Mouse (Mus musculus): ENCODE measurements around the gene Tbata. TPM values are rescaled to one million over a fixed set of nuclear protein-coding genes. Genes with fewer than 3 reads are reported as not detected.

The Tbata gene
- polyA plus RNA-seq, 1 experiment from 2014 or later: 7.5 TPM

DNA sequence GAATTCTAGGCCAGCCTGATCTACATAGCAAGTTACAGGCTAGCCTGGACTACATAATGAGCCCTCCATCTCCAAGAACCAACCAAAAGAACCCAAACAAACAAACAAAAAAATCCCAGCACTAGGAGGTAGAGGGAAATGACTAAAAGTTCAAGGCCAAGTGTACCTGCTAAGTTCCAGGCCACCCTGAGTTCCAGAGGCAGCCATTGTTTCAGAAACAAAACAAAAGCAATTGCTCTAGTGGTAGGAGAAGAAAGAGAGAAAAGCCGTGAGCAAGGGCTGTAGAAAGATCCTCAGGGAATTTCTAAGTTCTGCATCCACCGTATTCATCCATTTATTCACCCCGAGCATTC is 26.0 kb upstream of the Tbata start:
- no peaks in the 10 kb centered on the region for H3K27me3 ChIP-seq (ENCODE audit: control insufficient read depth, insufficient read depth, low read depth, low read length)
- H3K36me3 ChIP-seq (ENCODE audit: control insufficient read depth, insufficient read depth, low read length): no peaks in the 10 kb centered on the region
- peaks cover 8% of the 10 kb centered on the region for H3K4me1 ChIP-seq (replicated peaks; ENCODE audit: control insufficient read depth, insufficient read depth, low read length)
- peak overlapping the region; percentile 95 for H3K27ac ChIP-seq (ENCODE audit: low read length)
- H3K9me3 ChIP-seq (ENCODE audit: control insufficient read depth, low read length): no peaks in the 10 kb centered on the region
- peak overlapping the region; percentile 77 for H3K4me3 ChIP-seq (ENCODE audit: low read length)
- peak overlapping the region; percentile 99 for H3K4me2 ChIP-seq (ENCODE audit: low read depth, low read length)
- 0% methylated on average over 3 of the region's 3 CpGs for WGBS
- ATAC-seq (ENCODE audit: low read depth): no peak
- peak overlapping the region; percentile 87 for H3K9ac ChIP-seq (ENCODE audit: low read length)

DNA sequence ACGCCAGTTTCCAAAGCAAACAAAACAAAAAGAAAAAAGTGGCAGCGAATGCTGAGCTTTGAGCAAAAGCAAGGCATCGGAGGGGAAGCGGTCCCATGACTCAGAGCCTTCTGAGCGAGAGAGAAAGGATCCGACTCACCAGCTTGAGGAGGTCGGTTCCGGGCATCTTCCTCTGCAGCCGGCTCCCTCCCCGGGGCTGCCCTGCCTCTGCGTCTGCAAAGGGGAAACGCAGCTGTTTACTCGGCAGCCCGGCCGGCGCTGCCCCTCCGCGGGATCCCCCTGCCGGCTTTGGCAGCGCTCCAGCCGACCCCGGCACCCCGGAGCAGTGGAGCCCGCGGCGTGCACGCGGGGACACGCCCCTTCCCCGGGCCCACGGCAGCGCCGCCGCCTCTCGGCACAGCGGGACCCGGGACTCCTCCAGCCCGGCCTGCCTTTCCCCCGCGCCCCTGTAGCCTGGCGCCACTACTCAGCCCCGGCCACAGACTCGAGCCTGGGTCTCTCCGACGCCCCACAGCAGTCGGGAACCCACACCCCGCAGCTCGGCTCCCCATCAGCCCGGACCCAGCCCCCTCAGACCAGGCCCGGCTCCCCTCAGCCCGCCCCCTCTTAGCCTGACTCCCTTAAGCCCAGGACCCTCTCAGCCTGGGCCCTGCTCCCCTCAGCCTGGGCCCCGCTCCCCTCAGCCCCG is 25.5 kb upstream of the Tbata start:
- peak overlapping the region; percentile 87 for H3K9ac ChIP-seq (ENCODE audit: low read length)
- H3K4me2 ChIP-seq (ENCODE audit: low read depth, low read length): peak overlapping the region; percentile 99
- H3K4me1 ChIP-seq (replicated peaks; ENCODE audit: control insufficient read depth, insufficient read depth, low read length): peaks cover 8% of the 10 kb centered on the region
- H3K9me3 ChIP-seq (ENCODE audit: control insufficient read depth, low read length): no peaks in the 10 kb centered on the region
- no peaks in the 10 kb centered on the region for H3K27me3 ChIP-seq (ENCODE audit: control insufficient read depth, insufficient read depth, low read depth, low read length)
- WGBS: under 1% methylated on average over 29 of the region's 53 CpGs
- peak overlapping the region; percentile 77 for H3K4me3 ChIP-seq (ENCODE audit: low read length)
- ATAC-seq (ENCODE audit: low read depth): peak; percentile 34
- no peaks in the 10 kb centered on the region for H3K36me3 ChIP-seq (ENCODE audit: control insufficient read depth, insufficient read depth, low read length)
- peak overlapping the region; percentile 95 for H3K27ac ChIP-seq (ENCODE audit: low read length)

DNA sequence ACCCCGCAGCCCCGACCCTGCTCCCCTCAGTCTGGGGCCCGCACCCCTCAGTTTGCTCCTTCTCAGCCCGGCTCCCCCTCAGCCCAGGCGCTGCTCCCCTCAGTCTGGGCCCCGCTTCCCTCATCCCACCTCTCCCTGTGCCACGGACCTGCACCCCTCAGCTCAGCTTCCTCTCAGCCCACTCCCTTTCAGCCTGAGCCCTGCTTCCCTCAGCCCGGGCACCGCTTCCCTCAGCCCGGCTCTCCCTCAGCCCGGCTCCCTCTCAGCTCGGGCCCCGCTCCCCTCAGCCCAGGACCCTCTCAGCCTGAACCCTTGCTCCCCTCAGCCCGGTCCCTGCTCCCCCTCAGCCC is 25.0 kb upstream of the Tbata start:
- WGBS: under 1% methylated on average over 13 of the region's 14 CpGs
- Histone ChIP-seq H3K9me3 (ENCODE audit: control insufficient read depth, low read length) (no peaks in the 10 kb centered on the region), H3K9ac (ENCODE audit: low read length) (peak overlapping the region; percentile 87), H3K4me3 (ENCODE audit: low read length) (peak overlapping the region; percentile 77), H3K4me2 (ENCODE audit: low read depth, low read length) (peak overlapping the region; percentile 99), H3K36me3 (ENCODE audit: control insufficient read depth, insufficient read depth, low read length) (no peaks in the 10 kb centered on the region), H3K4me1 (replicated peaks; ENCODE audit: control insufficient read depth, insufficient read depth, low read length) (peaks cover 8% of the 10 kb centered on the region), H3K27ac (ENCODE audit: low read length) (peak overlapping the region; percentile 95), H3K27me3 (ENCODE audit: control insufficient read depth, insufficient read depth, low read depth, low read length) (no peaks in the 10 kb centered on the region)
- peak; percentile 29 for ATAC-seq (ENCODE audit: low read depth)

DNA sequence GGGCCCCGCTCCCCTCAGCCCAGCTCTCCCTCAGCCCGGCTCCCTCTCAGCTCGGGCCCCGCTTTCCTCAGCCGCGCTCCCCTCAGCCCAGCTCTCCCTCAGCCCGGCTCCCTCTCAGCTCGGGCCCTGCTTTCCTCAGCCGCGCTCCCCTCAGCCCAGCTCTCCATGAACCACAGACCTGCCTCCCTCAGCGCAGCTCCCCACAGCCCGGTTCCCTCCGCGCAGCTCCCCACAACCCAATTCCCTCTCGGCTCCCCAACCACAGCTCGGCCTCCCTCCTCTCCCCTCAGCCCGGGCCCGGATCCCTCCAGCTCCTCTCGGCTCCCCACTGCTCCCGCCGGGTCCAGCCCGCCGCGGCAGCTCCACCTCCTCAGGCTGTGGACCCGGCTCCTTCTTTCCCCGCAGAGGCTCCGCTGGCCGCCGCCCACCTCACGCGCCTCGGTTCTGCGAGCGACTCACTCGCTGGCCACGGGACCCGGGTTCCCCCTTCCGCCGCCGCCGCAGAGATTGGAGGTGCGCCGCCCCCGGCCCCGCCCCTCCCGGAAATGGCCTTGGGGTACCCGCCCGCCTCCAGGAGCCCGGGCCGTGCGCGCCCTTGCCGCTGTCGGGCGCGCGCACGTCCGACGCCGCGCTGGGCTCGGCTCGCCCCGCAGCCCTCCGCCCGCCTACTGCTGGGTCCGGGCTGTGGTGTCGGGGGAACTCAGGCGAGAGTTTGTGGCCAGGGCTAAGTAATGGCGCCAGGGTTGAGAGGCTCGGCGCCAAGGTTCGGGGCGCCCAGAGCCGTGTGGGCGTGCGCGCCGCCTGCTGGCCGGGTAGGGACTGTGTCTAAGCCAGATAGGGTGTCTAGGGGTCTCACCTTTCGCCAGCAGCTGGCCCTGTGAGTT is 24.4 kb upstream of the Tbata start, which contains the start of gene Sgpl1:
TSS of gene Sgpl1 (minus strand) at position 547 of the 884 bp plus-strand sequence.
- peak within 1 kb of the TSS; percentile 99 for H3K4me2 ChIP-seq (ENCODE audit: low read depth, low read length)
- peak; percentile 90 for ATAC-seq (ENCODE audit: low read depth)
- under 1% methylated on average over 73 of the region's 82 CpGs for WGBS

DNA sequence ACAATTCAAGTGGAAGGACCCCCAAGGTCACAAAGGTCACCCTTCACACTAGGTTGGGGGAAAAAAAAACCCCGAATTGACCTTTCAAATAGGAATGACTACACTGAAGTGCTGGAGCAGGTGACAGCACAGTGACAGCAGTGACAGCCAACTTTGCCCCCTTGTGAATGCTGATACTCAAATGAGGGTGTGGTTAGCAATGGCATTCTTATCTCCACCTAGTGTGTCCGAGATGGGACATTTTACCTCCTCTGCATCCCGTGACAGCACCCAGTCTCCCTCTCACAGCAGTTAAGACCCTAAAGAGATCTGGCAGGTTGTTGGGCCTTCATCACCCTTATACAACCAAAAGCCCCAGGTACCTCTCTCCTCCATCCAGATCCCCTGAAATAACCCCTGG is 22.3 kb upstream of the Tbata start:
- WGBS: 73% methylated on average over 3 of the region's 3 CpGs
- H3K27me3 ChIP-seq (ENCODE audit: control insufficient read depth, insufficient read depth, low read depth, low read length): no peaks in the 10 kb centered on the region
- no peaks in the 10 kb centered on the region for H3K9me3 ChIP-seq (ENCODE audit: control insufficient read depth, low read length)
- H3K36me3 ChIP-seq (ENCODE audit: control insufficient read depth, insufficient read depth, low read length): no peaks in the 10 kb centered on the region
- no peak for ATAC-seq (ENCODE audit: low read depth)
- H3K27ac ChIP-seq (ENCODE audit: low read length): no peak overlapping the region
- peaks cover 8% of the 10 kb centered on the region for H3K4me1 ChIP-seq (replicated peaks; ENCODE audit: control insufficient read depth, insufficient read depth, low read length)
- H3K9ac ChIP-seq (ENCODE audit: low read length): no peak overlapping the region
- no peak overlapping the region for H3K4me3 ChIP-seq (ENCODE audit: low read length)
- no peak overlapping the region for H3K4me2 ChIP-seq (ENCODE audit: low read depth, low read length)

More for the DNA sequence above, 24.4 kb upstream of the Tbata start, which contains the start of gene Sgpl1:
- peak within 1 kb of the TSS; percentile 77 for H3K4me3 ChIP-seq (ENCODE audit: low read length)
- peaks cover 8% of the 10 kb centered on the region for H3K4me1 ChIP-seq (replicated peaks; ENCODE audit: control insufficient read depth, insufficient read depth, low read length)
- H3K9me3 ChIP-seq (ENCODE audit: control insufficient read depth, low read length): no peaks in the 10 kb centered on the region
- peak within 1 kb of the TSS; percentile 87 for H3K9ac ChIP-seq (ENCODE audit: low read length)
- H3K27ac ChIP-seq (ENCODE audit: low read length): peak within 1 kb of the TSS; percentile 95
- no peaks in the 10 kb centered on the region for H3K27me3 ChIP-seq (ENCODE audit: control insufficient read depth, insufficient read depth, low read depth, low read length)
- no peaks in the 10 kb centered on the region for H3K36me3 ChIP-seq (ENCODE audit: control insufficient read depth, insufficient read depth, low read length)

DNA sequence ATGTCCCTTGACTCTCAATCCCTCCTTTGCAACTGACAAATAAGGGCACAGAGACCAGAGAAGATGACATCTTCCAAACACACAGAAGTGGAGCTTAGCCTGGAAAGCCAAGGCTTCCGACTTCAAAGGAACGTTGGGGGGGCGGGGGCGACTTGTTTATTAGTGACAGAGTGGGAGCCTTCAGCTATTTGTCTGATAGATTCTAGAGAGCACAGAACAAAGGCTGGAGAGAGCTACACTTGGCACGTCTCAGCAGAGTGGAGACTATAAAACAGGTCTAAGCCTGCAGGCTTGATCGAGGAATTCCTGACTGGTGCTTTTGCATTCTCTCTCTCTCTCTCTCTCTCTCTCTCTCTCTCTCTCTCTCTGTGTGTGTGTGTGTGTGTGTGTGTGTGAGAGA is 21.1 kb upstream of the Tbata start:
- Histone ChIP-seq H3K4me3 (ENCODE audit: low read length) (no peak overlapping the region), H3K36me3 (ENCODE audit: control insufficient read depth, insufficient read depth, low read length) (no peaks in the 10 kb centered on the region), H3K4me2 (ENCODE audit: low read depth, low read length) (no peak overlapping the region), H3K9me3 (ENCODE audit: control insufficient read depth, low read length) (no peaks in the 10 kb centered on the region), H3K27ac (ENCODE audit: low read length) (no peak overlapping the region), H3K27me3 (ENCODE audit: control insufficient read depth, insufficient read depth, low read depth, low read length) (no peaks in the 10 kb centered on the region), H3K9ac (ENCODE audit: low read length) (no peak overlapping the region), H3K4me1 (replicated peaks; ENCODE audit: control insufficient read depth, insufficient read depth, low read length) (peaks cover 4% of the 10 kb centered on the region)
- no peak for ATAC-seq (ENCODE audit: low read depth)
- WGBS: 31% methylated on average over 6 of the region's 6 CpGs

DNA sequence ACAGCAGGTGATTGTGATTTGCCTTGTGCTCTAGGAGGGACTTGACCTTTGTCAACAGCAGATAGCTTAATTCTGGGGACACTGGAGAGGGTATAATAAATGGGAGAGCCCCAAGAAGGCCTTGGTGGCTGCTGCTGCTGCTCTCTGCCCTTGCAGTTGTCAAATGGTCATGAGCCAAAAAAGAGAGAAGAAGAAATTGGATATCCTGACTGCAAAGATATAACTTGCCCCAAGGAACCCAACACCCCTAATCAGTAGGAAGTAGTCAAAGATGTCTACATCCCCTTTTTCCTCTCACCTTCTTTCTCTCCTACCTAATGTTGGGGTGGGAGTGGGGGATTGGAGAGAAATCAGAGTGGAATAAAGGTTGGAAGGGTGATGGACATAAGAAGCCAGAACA is 19.6 kb upstream of the Tbata start:
- Histone ChIP-seq H3K9me3 (ENCODE audit: control insufficient read depth, low read length) (no peaks in the 10 kb centered on the region), H3K4me3 (ENCODE audit: low read length) (no peak overlapping the region), H3K27ac (ENCODE audit: low read length) (no peak overlapping the region), H3K4me1 (replicated peaks; ENCODE audit: control insufficient read depth, insufficient read depth, low read length) (peaks cover 3% of the 10 kb centered on the region; the same call in 1 of the 2 replicates), H3K27me3 (ENCODE audit: control insufficient read depth, insufficient read depth, low read depth, low read length) (no peaks in the 10 kb centered on the region), H3K4me2 (ENCODE audit: low read depth, low read length) (no peak overlapping the region), H3K36me3 (ENCODE audit: control insufficient read depth, insufficient read depth, low read length) (no peaks in the 10 kb centered on the region), H3K9ac (ENCODE audit: low read length) (no peak overlapping the region)
- ATAC-seq (ENCODE audit: low read depth): no peak

DNA sequence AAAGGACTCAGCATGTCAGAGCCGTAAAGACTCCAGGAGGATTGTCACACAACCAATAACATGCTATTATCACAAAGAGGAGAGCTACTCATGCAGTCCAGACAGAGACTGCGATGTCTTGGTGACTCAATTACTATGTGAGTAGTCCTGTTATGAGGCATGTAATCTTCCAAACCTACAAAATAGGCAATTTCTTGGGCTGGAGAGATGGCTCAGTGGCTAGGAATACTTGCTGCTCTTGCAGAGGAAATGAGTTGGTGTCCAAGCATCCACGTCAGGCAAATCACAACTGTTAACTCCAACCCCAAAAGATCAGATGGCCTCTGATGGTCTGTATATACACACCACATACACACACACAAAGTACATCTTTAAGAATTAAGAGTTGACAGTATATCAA is 16.1 kb upstream of the Tbata start:
- H3K9me3 ChIP-seq (ENCODE audit: control insufficient read depth, low read length): no peaks in the 10 kb centered on the region
- WGBS: 71% methylated on average over 3 of the region's 3 CpGs
- H3K9ac ChIP-seq (ENCODE audit: low read length): no peak overlapping the region
- H3K27me3 ChIP-seq (ENCODE audit: control insufficient read depth, insufficient read depth, low read depth, low read length): no peaks in the 10 kb centered on the region
- H3K4me1 ChIP-seq (replicated peaks; ENCODE audit: control insufficient read depth, insufficient read depth, low read length): no peaks in the 10 kb centered on the region
- no peak overlapping the region for H3K4me3 ChIP-seq (ENCODE audit: low read length)
- no peaks in the 10 kb centered on the region for H3K36me3 ChIP-seq (ENCODE audit: control insufficient read depth, insufficient read depth, low read length)
- no peak overlapping the region for H3K4me2 ChIP-seq (ENCODE audit: low read depth, low read length)
- ATAC-seq (ENCODE audit: low read depth): no peak
- H3K27ac ChIP-seq (ENCODE audit: low read length): no peak overlapping the region

DNA sequence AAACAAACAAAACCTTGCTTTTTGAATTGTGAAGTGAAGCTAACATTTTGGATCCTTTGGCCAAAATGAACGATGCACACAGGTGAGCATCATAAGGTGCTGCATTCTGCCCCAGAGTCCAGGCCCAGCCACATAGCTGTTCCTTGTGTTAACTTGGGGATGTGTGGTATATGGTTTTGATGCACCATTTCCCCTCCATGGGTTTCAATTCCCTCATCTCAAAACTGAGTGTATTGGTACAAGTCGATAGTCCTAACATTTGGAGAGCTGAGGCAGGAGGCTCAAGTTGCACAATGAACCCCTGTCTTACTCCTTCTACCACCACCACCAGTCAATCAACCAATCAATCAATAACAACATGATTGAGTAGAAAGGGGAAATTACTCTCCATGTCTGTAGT is 15.3 kb upstream of the Tbata start:
- no peak overlapping the region for H3K9ac ChIP-seq (ENCODE audit: low read length)
- H3K4me3 ChIP-seq (ENCODE audit: low read length): no peak overlapping the region
- H3K9me3 ChIP-seq (ENCODE audit: control insufficient read depth, low read length): no peaks in the 10 kb centered on the region
- H3K36me3 ChIP-seq (ENCODE audit: control insufficient read depth, insufficient read depth, low read length): no peaks in the 10 kb centered on the region
- no peaks in the 10 kb centered on the region for H3K27me3 ChIP-seq (ENCODE audit: control insufficient read depth, insufficient read depth, low read depth, low read length)
- H3K4me2 ChIP-seq (ENCODE audit: low read depth, low read length): no peak overlapping the region
- no peak overlapping the region for H3K27ac ChIP-seq (ENCODE audit: low read length)
- ATAC-seq (ENCODE audit: low read depth): no peak
- H3K4me1 ChIP-seq (replicated peaks; ENCODE audit: control insufficient read depth, insufficient read depth, low read length): no peaks in the 10 kb centered on the region
- WGBS: 88% methylated on average over 2 of the region's 2 CpGs

All from lung, embryonic 16.5 days (tissue).